Mouse (Mus musculus) urinary bladder, adult 18-20 months (tissue): Measurements from ENCODE around the gene Olfr1084.
"Not testable (repeated sequence)": the region's sequence is repeated elsewhere in the genome, so short reads cannot be mapped to it uniquely, and the experiment has no call there.

Experiments used
- DNase-seq, 2 experiments: peaks; one replicate each; pipeline ENCODE4 v3.0.0; 2022; ENCODE audit warnings: low spot score in 2 of 2, mixed read lengths in 2 of 2

Olfr1084 gene

GRCm38 (mm10) chr2:86639625-86640024 lies at the start of gene Olfr1084:
Gene Olfr1084 (minus strand): TSS chr2:86639725.
- DNase-seq, result not testable (repeated sequence)

GRCm38 (mm10) chr2:86679992-86680391 lies 40.5 kb upstream of the Olfr1084 start, which contains the start of gene Olfr1086:
Gene Olfr1086 (minus strand): TSS chr2:86680092.
- no peak for DNase-seq

- DNase-seq, result no peak
Observed at GRCm38 (mm10) chr2:86661919-86662318, 22.4 kb upstream of the Olfr1084 start, which contains the start of gene Olfr1085. Gene Olfr1085 (minus strand): TSS chr2:86662019.

- not testable (repeated sequence) for DNase-seq
Observed at GRCm38 (mm10) chr2:86598866-86599265, 40.7 kb downstream of the Olfr1084 start, which contains the start of gene Olfr1082. Gene Olfr1082 (minus strand): TSS chr2:86598966.
